ENCODE assay signal across 8 mouse cellular contexts in genomic region chr7:100879595-100879994, GRCm38 (mm10). TPM values are rescaled to one million over a fixed set of nuclear protein-coding genes. Genes with fewer than 3 reads are reported as not detected.
DNase-seq lines count a peak whose midpoint lies in the region; ATAC-seq lines count a peak whose summit lies in the region.

No protein-coding gene starts in this region.

- no peaks in the 10 kb centered on the region for H3K9me3 ChIP-seq in neural tube, embryonic 15.5 days (replicated peaks)
- H3K9me3 ChIP-seq in lung, embryonic 16.5 days (ENCODE audit: control insufficient read depth, low read length) = no peaks in the 10 kb centered on the region

- DNase-seq in neural tube, embryonic 10.5 days (ENCODE audit: extremely low spot score, low spot score) = peak; percentile 74
- peak; percentile 45 for DNase-seq in brain, adult 2 months (ENCODE audit: low read depth, low spot score)
- DNase-seq in forelimb bud, embryonic 11.5 days (ENCODE audit: low read depth, low spot score) = peak; percentile 80
- peak; percentile 67 for DNase-seq in kidney, adult 18-20 months
- DNase-seq in retina, embryonic 14.5 days (ENCODE audit: low spot score) = peak; percentile 84
- DNase-seq in urinary bladder, postnatal 36 days (ENCODE audit: low spot score in 2 of 2) = peak; percentile 45 to 80

- H3K4me2 ChIP-seq in neural tube, embryonic 15.5 days = no peak overlapping the region; the same call in 1 of the 2 replicates
- H3K4me2 ChIP-seq in lung, embryonic 16.5 days (ENCODE audit: low read depth, low read length) = no peak overlapping the region

- no peak overlapping the region for H3K27ac ChIP-seq in neural tube, embryonic 15.5 days (replicated peaks)
- H3K27ac ChIP-seq in lung, embryonic 16.5 days (ENCODE audit: low read length) = no peak overlapping the region

- WGBS in neural tube, embryonic 15.5 days = 20% methylated on average over 20 of the region's 20 CpGs
- WGBS in lung, embryonic 16.5 days = 23% methylated on average over 20 of the region's 20 CpGs

- H3K4me1 ChIP-seq in neural tube, embryonic 15.5 days = peaks cover 6% of the 10 kb centered on the region; the same call in 1 of the 2 replicates
- 0 out of 2 replicates have a peak, but pooled peaks cover 4% of the 10 kb centered on the region for H3K4me1 ChIP-seq in lung, embryonic 16.5 days (replicated peaks; ENCODE audit: control insufficient read depth, insufficient read depth, low read length)

- no peak overlapping the region for H3K4me3 ChIP-seq in neural tube, embryonic 15.5 days (replicated peaks)
- no peak overlapping the region for H3K4me3 ChIP-seq in lung, embryonic 16.5 days (ENCODE audit: low read length)

- no peaks in the 10 kb centered on the region for H3K27me3 ChIP-seq in neural tube, embryonic 15.5 days (replicated peaks)
- H3K27me3 ChIP-seq in lung, embryonic 16.5 days (ENCODE audit: control insufficient read depth, insufficient read depth, low read depth, low read length) = no peaks in the 10 kb centered on the region

- ATAC-seq in neural tube, embryonic 15.5 days (ENCODE audit: low FRiP score) = no peak
- peak; percentile 51; the same call in 1 of the 2 replicates for ATAC-seq in lung, embryonic 16.5 days (ENCODE audit: low read depth)

- H3K36me3 ChIP-seq in neural tube, embryonic 15.5 days = peaks cover 82% of the 10 kb centered on the region
- H3K36me3 ChIP-seq in lung, embryonic 16.5 days (ENCODE audit: control insufficient read depth, insufficient read depth, low read length) = peaks cover 71% of the 10 kb centered on the region

- H3K9ac ChIP-seq in neural tube, embryonic 15.5 days (replicated peaks) = no peak overlapping the region
- no peak overlapping the region for H3K9ac ChIP-seq in lung, embryonic 16.5 days (ENCODE audit: low read length)

RNA-seq across cellular contexts. Expression of gene Relt, which starts 16.3 kb away (rescaled TPM):
- 5.9 and 6.3 TPM in 2 replicates for polyA plus RNA-seq in neural tube, embryonic 15.5 days (2015; fragmentation: Nextera tagmentation; extraction: Ambion mirVana)
- 3.0 and 3.8 TPM in 2 replicates for polyA plus RNA-seq in lung, embryonic 16.5 days (2015; fragmentation: Nextera tagmentation; extraction: Ambion mirVana)

RNA-seq across cellular contexts. Expression of gene Arhgef17, which starts 52.3 kb away (rescaled TPM):
- polyA plus RNA-seq in neural tube, embryonic 15.5 days (2015; fragmentation: Nextera tagmentation; extraction: Ambion mirVana) = 12.2 and 12.9 TPM in 2 replicates
- polyA plus RNA-seq in lung, embryonic 16.5 days (2015; fragmentation: Nextera tagmentation; extraction: Ambion mirVana) = 10.6 and 11.8 TPM in 2 replicates
